Mouse (Mus musculus) B cell, adult 2 months (primary cell): Measurements from ENCODE around the gene Map1s.

Experiments
- DNase-seq, 2 experiments: peaks; one replicate each; pipeline ENCODE4 v3.0.0; 2022

Map1s gene

DNA sequence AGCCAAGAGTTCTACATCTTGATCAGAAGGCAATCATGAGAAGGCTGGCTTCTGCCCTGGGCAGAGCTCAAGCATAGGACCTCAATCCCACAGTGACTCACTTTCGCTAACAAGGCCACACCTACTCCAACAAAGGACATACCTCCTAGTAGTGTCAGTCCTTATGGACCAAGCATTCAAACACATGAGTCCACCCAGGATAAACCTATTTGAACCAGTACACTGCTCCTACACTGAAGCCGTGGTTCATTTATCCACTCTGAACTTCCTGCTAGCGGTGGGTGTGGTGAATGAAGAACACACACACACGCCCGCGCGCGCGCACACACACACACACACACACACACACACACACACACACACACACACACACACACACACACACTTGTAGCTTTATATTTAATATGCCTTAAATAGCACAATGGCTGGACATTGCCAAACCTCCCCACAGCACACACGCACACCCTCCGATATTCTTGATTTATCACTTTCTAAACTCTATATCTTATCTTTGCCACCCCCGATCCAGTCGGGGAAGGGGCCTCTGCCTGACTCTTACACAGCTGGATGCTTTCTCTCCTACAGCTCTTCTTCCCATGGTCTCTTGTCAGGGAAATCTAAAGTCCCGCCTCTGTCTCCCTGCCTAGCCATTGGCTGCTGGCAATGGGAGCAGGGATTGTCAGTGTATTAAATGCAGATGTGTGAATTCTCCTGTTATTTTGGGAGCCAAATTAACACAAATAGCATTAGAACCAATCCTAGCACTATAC is 55.2 kb downstream of the Map1s start:
- no peak for DNase-seq

GRCm38 (mm10) chr8:70964159-70964558 is 58.4 kb downstream of the Map1s start:
- DNase-seq = peak; percentile 41 to 49

DNA sequence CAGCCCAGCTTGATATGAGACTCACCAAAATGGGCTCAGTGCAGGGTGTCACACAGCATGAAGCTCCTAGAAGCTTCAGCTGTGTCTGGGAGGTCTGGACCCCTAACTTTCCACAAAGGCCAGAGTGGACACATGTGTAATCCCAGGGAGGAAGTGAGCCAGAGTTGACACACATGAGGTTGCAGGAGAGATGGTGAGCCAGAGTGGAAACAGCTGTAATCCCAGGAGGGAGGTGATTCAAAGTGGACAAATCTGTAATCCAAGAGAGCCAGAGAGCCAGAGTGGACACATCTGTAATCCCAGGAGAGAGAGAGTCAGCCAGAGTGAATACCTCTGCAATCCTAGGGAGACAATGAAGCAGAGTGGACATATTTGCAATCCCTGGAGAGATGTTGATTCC is 59.1 kb downstream of the Map1s start:
- DNase-seq = no peak
